Mouse (Mus musculus) left cerebral cortex, postnatal 25 days (tissue): ENCODE measurements at regions not wholly inside any gene's neighbourhood (a gene's known extent, or its start where the extent isn't known, plus 50 kb on each side); places are given as distances from the start of the nearest gene placed in this dataset.
A peak's percentile ranks its signal among the peaks of the same experiment; 100 is the strongest.

Source experiments
- DNase-seq, 2 experiments: peaks; one replicate each; pipeline ENCODE4 v3.0.0; 2022; ENCODE audit warnings: low spot score in 2 of 2, mixed read lengths in 1 of 2
- intact Hi-C: fragments of 180-260 bp; cut with DNase I; formaldehyde crosslinking; loops from one replicate; pipeline ENCODE4 v1.15.1; 2025

DNA sequence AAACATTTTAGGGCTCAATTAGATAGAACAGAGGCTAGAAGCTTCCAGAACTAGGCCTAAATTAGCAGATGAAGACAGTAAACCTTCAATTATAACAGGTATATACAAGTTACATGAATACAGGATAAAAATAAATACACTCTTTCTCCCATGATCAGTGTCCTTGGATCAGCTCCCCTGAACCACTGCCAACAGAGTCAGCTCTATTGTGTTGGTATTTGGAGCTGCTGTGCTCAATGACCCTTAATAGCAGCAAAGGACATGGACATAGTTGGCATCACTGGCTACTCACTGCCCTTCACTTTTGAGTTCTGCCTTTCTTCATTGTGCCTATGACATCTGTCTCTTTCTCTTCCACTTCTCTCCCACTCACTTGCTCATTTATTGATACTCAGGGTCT lies 639.1 kb upstream of the 4921530L21Rik start:
- no peak for DNase-seq
- intact Hi-C loops = no loop called here

DNA sequence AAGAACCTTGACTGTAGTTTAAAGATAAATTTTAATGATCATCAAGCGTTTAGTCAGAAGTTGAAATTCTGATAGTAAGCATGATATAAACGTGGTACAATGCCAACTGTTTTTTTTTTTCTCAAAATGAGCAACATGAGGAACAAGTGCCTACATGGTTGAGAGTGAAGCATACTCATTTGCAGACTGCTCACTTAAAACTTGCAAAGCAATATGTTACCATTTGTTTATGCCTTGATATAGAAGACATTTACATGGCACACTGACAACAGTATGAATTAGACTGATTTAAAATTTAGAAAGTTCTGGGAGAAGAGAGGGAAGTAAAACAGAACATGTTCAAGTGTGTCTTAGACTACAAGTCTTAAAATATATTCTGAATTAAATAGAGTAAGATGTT lies 632.2 kb upstream of the 4921530L21Rik start:
- intact Hi-C loops = no loop called here
- DNase-seq = peak in 1 of 2 experiments; percentile 22

DNA sequence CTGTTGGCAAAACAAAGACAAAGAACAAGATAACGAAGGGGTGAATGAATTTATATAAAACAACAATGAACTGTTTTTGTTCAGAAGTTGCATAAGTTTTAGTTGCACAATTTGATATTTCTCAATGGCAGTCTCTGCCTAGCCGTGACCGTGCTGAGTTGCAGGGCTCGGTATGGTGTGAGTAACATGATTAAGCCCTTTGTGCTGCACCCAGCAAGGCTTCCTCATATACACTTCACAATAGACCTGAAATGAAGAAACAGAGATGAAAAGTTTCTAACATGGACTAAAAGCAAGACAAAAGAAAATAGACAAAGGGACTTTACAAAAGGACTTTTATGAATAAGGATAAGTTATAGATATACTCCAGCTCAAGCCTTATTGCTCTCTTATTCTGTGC lies 624.9 kb upstream of the 4921530L21Rik start:
- intact Hi-C loops = no loop called here
- DNase-seq = no peak

DNA sequence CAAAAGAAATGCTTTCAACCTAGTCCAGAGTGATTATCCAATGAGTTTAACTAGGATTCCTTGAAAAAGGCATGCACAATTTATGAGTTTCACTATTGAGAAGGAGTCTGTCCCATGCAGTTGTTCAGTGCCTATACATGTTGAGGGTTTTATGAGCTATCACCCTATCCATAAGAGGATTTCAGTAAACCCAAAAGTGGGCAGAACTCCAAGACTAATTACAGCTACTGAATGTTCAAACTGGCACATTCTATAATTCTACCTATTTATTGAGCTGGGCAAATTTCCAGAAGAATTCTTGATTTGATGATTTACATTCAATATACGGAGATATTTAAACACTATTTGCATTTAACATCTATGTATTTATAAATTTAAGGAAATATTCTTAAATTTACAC lies 599.6 kb upstream of the 4921530L21Rik start:
- no peak for DNase-seq
- intact Hi-C loops = no loop called here

DNA sequence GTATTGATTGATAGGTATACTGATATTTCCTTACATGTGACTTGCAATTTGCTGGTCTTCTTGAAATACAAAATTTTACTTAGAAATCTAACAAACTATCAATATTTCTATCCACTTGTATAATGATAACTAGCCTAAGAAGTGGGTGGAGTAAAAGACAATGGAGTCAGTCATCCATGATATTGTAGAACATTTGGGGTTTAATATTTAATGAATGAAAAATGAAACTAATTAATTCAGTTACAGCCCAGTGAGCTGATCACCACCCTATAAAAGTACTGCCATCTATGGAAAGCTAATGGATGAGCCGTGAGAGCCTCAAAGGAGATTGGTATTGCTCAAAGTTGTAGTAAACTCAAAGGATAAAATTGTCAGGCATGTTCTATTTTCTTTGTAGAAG lies 599.0 kb upstream of the 4921530L21Rik start:
- intact Hi-C loops = no loop called here

DNA sequence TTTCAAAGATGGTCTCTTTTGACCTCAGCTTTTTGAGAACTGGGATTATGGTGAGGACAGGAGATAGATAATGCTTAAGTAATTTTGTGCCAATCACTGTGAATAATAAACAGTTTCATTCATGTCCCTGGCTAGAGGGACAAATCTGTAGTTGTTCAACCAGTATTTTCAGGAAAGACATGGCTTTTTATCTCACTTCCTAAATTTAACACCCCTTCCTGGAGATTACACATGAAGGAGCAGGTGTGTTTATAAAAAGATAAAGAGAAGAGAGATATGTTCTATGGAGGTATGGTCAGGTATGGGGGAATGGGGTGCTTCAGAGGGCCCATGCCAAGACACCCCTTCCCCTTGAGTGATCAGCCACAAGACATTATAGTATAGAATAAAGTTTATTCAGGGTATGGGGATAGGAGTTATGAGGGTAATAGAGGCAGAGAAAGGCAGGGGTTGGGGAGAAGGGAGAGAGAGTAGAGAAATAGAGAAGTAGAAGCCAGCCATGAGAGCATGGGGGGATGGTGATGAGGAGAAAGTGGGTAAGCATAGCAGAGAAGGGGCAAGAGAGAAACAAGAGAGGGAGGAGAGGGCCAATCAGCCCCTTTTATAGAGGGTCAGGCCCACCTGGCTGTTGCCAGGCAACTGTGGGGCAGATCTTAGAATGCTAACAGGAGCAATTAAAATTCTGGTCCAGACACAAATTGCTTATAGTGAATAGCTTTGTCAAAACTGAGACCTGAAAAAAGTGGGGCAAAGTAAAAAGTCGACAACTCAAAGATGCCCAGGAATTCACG lies 566.7 kb upstream of the 4921530L21Rik start:
- intact Hi-C loops = no loop called here
- no peak for DNase-seq

More for the DNA sequence above, 599.0 kb upstream of the 4921530L21Rik start:
- DNase-seq = no peak

DNA sequence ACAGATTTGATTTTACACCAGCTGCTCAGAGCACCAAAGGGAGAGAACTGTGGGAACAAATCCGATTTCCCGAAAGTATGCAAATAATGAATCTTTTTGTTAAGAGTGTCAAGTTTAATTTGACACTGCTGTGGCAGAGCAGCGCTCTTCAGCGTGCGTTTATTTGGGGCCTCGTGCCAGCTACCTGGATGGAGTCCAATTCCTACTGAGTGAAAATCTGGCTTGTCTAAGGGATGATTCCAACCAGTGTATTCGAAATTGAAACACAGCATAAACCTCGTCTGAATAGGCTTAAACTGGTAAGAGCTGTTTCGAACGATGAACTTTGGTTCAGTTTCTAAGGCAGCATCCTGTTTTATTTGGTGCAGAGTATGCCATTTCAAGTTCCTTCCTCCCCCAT lies 524.1 kb upstream of the 4921530L21Rik start:
- peak; percentile 44 to 50 for DNase-seq
- intact Hi-C loops = no loop called here
